Mouse (Mus musculus) adrenal gland (tissue): ENCODE results near the gene Ctf2.

Experiments
- intact Hi-C: fragments of 180-260 bp; cut with DNase I; formaldehyde crosslinking; loops from one replicate; pipeline ENCODE4 v1.15.1; 2025

Ctf2 gene

GRCm38 (mm10) chr7:127761026-127761425 is 29.1 kb upstream of the Ctf2 start:
- intact Hi-C loops, result no loop called here

GRCm38 (mm10) chr7:127760478-127760877 is 28.5 kb upstream of the Ctf2 start:
- intact Hi-C loops, result no loop called here

DNA sequence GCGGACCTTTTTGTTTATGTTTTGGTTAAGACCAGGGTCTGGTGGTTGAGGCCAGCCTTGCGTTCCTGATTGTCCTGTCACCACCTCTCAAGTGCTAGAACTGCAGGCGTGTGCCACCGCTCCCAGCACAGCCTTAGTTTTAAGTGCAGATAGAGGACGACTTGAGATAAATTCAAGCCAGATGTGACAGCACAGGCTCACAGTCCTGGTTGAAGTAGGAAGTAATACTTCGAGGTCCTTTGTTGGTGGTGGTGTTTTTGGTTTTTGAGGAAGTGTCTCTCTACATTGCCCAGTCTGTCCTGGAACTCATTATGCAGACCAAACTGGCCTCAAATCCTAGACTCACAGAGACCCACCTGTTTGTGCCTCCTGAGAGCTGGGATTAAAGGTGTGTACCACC is 27.8 kb upstream of the Ctf2 start:
- intact Hi-C loops, result loop anchor here (5.0 kb wide), 1 partner anchor 42 kb away; no protein-coding TSS in a partner anchor

DNA sequence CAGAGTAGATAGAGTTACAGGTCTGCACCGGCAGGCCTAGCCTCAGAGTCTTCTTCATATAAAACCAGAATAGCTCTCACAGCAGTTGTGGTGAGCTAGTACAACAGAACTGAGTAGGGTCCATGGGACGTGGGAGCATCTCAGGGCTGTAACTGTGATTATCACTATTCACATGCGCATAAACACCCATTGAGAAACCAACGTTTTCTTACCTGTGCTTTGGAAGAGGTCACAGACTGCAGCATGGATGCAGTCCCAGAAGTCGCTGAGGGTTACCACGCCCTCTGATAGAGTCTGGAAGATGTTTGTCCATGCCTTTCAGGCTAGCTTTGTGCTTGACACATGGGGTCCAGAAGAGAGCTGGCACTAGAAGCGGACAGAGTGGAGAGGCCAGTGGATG is 21.8 kb upstream of the Ctf2 start:
- intact Hi-C loops, result no loop called here

DNA sequence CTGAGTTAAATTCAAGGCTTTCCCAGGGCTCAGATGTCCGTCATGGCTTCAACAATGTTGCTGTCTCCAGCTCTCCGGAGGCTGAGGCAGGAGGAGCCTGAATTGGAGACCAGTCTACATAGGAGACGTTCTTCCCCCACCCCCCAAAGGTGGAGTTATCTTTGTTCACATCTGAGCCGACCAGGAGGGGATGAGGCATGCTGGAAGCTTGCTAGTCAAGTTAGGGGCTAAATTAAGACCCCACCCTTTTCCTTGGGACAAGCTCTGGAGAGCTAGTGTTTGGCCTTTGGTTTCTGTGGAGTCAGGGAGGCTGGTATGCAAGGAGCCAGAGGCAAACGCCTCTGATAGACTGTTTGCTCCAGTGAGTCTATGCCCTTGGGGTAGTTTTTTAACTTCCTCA is 21.2 kb upstream of the Ctf2 start:
- intact Hi-C loops, result no loop called here

DNA sequence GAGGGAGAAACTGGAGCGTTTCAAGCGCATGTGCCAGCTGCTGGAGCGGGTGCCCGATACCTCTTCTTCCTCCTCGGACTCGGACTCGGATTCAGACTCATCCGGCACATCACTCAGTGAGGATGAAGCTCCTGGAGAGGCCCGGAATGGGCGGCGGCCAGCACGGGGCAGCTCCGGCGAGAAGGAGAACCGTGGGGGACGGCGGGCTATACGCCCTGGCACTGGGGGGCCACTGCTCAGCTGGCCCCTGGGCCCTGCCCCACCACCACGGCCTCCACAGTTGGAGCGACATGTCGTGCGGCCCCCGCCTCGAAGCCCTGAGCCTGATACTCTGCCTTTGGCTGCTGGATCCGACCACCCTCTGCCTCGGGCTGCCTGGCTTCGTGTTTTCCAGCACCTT is 20.1 kb upstream of the Ctf2 start:
- intact Hi-C loops, result no loop called here

DNA sequence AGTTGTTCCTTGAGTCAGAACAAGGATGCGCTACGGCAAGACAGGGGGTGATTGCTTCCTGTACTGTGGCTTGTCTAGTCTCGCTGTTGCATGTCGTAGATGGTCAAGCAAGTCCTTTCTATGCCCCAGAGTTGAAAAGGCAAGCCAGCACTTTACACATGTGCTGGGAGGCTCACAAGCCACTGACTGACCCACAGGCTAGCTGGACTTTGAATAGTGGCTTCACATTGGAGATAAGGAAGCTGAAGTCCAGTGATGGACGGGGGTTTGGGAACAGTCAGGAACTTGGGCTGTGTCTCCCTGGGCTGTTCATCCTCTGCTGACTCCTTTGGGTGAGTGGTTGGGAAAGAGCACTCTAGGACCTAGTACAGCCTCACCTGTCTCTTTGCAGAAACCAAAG is 19.7 kb upstream of the Ctf2 start:
- intact Hi-C loops, result no loop called here

- intact Hi-C loops, result no loop called here
These were observed 18.5 kb upstream of the Ctf2 start for GRCm38 (mm10) chr7:127750131-127751127.

GRCm38 (mm10) chr7:127748235-127748560 is 16.2 kb upstream of the Ctf2 start:
- intact Hi-C loops, result no loop called here

DNA sequence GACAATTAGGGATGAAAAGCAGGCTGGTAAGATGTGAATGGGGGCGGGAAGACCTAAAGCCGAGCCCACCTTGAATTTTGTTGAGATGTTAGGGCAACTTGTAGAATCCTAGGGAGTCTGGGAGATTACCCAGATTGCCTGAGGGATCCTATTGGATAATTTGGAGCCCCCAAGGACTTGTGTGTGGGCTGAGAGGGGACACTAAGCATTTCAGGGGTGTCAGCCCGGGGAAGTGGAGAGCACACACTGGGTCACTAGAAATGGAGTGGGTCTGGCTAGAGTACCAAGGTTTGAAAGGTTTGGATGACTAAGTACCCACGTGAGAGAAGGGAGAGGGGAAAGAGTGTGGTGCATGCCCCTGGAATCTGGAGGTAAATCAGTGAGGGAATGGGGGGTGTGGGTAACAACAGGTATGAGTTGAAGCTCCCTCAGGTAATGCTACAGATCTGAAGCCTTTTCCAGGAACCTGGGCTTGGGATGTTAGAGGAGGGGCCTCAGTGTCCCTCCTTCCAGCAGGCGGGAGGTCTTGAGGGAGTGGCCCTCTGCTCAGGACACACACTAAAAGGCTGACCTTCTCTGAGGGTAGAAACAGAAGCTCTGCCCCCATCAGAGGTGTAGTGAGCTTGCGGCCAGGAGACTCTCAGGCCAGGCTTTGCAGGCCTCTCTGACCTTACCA is 15.7 kb upstream of the Ctf2 start:
- intact Hi-C loops, result no loop called here

GRCm38 (mm10) chr7:127746494-127747491 is 14.8 kb upstream of the Ctf2 start:
- intact Hi-C loops, result no loop called here

- intact Hi-C loops, result no loop called here
These were observed 13.9 kb upstream of the Ctf2 start for GRCm38 (mm10) chr7:127745652-127746493.

GRCm38 (mm10) chr7:127745251-127745651 is 13.3 kb upstream of the Ctf2 start:
- intact Hi-C loops, result no loop called here

GRCm38 (mm10) chr7:127744366-127745045 is 12.5 kb upstream of the Ctf2 start, which contains the start of gene Fbxl19:
TSS of gene Fbxl19 (plus strand) at chr7:127744543.
- intact Hi-C loops, result loop anchor here (5.0 kb wide), 1 partner anchor 77 kb away; no protein-coding TSS in a partner anchor

DNA sequence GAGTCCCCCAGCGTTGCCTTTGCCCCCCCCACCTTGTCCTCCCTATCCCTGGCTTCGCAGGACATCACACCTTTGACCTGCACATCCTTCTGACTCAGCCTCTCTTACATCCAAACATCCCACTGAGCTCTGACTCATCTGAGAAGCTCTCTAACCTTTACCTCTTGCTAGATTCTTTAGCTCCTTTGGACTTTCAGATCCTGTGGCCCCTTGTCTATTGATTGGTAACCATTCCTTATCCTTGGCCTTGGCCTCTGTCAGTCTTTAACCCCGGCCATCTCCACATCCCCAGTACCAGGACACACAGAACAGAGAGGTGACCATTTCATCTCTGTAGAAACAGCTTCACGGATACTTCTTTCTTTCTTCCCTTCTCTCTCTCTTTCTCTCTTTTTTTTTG is 1.8 kb downstream of the Ctf2 start:
- intact Hi-C loops, result no loop called here

DNA sequence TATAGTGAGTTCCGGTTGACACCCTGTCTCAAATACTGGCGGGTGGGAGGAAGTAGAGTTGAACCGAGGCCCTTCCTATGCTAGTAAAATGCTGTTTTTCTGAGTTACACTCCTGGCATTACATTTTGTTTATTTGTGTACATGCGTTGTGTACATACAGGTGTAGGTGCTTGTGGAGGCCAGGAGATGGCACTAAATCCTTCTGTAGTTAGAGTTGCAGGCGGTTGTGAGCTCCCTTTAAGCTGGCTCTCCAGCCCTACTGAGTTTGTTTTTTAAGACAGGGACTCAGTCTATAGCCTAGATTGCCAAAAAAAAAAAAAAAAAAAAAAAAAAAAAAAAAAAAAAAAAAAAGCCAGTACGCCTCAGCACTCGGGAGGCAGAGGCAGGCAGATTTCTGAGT is 4.1 kb downstream of the Ctf2 start:
- intact Hi-C loops, result no loop called here

DNA sequence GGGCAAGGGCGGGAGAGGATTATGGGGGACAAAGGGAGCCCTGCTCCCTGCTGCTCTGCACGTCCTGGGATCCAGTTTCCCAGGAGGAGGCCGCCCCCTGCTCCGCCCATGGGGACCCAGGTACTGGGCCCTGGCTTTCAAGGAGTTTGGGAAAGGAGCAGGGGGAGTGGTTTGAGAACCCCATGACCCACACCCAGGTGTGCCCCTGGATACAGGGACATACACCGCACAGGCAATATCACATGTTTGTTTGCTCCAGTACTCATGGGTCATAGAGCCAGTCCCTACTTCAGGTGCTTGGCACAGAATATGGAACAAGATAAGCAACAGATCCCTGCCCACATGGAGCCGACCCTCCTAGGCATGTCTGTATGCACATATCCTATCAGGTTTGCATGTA is 6.0 kb downstream of the Ctf2 start:
- intact Hi-C loops, result no loop called here

DNA sequence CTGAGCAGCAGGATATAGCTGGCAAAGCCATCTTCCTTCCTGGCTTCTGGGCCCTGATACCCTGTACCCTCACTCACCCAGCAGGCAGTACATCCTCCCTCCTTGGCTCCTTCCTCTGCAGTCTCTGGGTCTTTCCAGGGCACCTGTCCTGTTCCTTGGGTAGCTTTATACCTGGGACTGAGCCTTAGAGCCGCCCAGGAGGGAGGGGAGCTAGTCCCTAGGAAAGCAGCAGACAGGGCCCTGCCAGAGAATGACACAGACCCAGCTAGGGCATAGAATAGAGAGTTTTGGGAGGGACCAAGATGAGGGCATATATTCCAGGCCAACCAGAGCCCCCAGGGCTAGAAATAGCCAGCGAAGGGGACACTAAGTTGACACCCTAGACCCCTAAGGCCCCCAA is 6.5 kb downstream of the Ctf2 start:
- intact Hi-C loops, result no loop called here

- intact Hi-C loops, result loop anchor here (5.0 kb wide), 1 partner anchor 38 kb away; no protein-coding TSS in a partner anchor
These were observed 12.7 kb downstream of the Ctf2 start for GRCm38 (mm10) chr7:127719258-127719657.

DNA sequence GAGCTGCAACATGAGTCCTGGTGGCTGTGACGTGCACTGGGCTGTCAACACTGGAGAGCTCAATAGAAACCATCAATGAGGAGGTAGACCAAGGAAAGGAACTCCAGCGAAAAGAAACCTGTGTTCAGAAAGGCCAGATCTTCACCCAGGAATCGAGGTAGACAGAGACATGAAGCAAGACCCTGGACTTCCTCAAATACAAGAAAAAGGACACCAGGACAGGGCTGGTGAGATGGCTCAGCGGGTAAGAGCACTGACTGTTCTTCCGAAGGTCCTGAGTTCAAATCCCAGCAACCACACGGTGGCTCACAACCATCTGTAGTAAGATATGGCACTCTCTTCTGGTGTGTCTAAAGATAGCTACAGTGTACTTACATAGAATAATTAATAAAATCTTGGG is 13.6 kb downstream of the Ctf2 start:
- intact Hi-C loops, result loop anchor here (5.0 kb wide), 1 partner anchor 39 kb away; no protein-coding TSS in a partner anchor
